Mouse (Mus musculus) spleen, embryonic (tissue): ENCODE data around the gene Lelp1.

Experiments used
- CTCF ChIA-PET: fragments of 350-600 bp; sonication (Branson Sonifier 250); formaldehyde crosslinking; loops from one replicate; lab custom pipeline; 2022; lab: Charles Lee

The Lelp1 gene

GRCm38 (mm10) chr3:92142644-92143043 is at the start of gene Lelp1:
Gene Lelp1, minus strand, starts transcription at chr3:92142744.
- CTCF ChIA-PET: no interaction called here

- CTCF ChIA-PET: no interaction called here
Observed at GRCm38 (mm10) chr3:92176880-92177279, 34.3 kb upstream of the Lelp1 start.

GRCm38 (mm10) chr3:92169847-92170246 is 27.3 kb upstream of the Lelp1 start:
- CTCF ChIA-PET: no interaction called here

- CTCF ChIA-PET: interaction anchor here (0.5 kb wide), 1 partner anchor 26 kb away, joined by 4 read pairs; no protein-coding TSS in a partner anchor
Observed at GRCm38 (mm10) chr3:92153322-92153721, 10.8 kb upstream of the Lelp1 start.

GRCm38 (mm10) chr3:92150631-92151277 is 8.2 kb upstream of the Lelp1 start:
- CTCF ChIA-PET: no interaction called here

- CTCF ChIA-PET: no interaction called here
Observed at GRCm38 (mm10) chr3:92147913-92148312, 5.4 kb upstream of the Lelp1 start.

GRCm38 (mm10) chr3:92147420-92147819 is 4.9 kb upstream of the Lelp1 start:
- CTCF ChIA-PET: no interaction called here

- CTCF ChIA-PET: no interaction called here
Observed at GRCm38 (mm10) chr3:92123847-92124246, 18.7 kb downstream of the Lelp1 start, which contains the start of gene Prr9. Gene Prr9, minus strand, starts transcription at chr3:92123947.

GRCm38 (mm10) chr3:92120902-92121301 is 21.6 kb downstream of the Lelp1 start:
- CTCF ChIA-PET: no interaction called here

- CTCF ChIA-PET: no interaction called here
Observed at GRCm38 (mm10) chr3:92117930-92118329, 24.6 kb downstream of the Lelp1 start.

- CTCF ChIA-PET: no interaction called here
Observed at GRCm38 (mm10) chr3:92111526-92111925, 31.0 kb downstream of the Lelp1 start.

- CTCF ChIA-PET: no interaction called here
Observed at GRCm38 (mm10) chr3:92110790-92111189, 31.8 kb downstream of the Lelp1 start.

GRCm38 (mm10) chr3:92106582-92106981 is 36.0 kb downstream of the Lelp1 start:
- CTCF ChIA-PET: no interaction called here
